Mouse (Mus musculus) liver, embryonic 12.5 days (tissue): ENCODE measurements around the gene Myod1. TPM values are rescaled to one million over a fixed set of nuclear protein-coding genes. Genes with fewer than 3 reads are reported as not detected.

ENCODE experiments used
- ATAC-seq: fragments of 200-750 bp; cut with Nextera tagmentation; 2 replicates; pipeline ENCODE4 v1.8.0; 2017; ENCODE audit warnings: moderate number of reproducible peaks, mild to moderate bottlenecking, moderate library complexity
- H3K27ac ChIP-seq: fragments of 300-500 bp; sonication (generic); 2 replicates; pipeline ENCODE4 v1.5.1; 2016; ENCODE audit warnings: mild to moderate bottlenecking
- H3K27me3 ChIP-seq: fragments of 300-500 bp; sonication (generic); replicated peaks from 2 replicates; pipeline ENCODE4 v1.6.1; 2016; ENCODE audit warnings: mild to moderate bottlenecking, moderate library complexity
- H3K36me3 ChIP-seq: fragments of 300-500 bp; sonication (generic); 2 replicates; pipeline ENCODE4 v1.6.1; 2016; ENCODE audit warnings: mild to moderate bottlenecking, moderate library complexity
- H3K4me1 ChIP-seq: fragments of 300-500 bp; sonication (generic); 2 replicates; pipeline ENCODE4 v1.6.1; 2016
- H3K4me2 ChIP-seq: fragments of 300-500 bp; sonication (generic); 2 replicates; pipeline ENCODE4 v1.6.1; 2016; ENCODE audit warnings: mild to moderate bottlenecking, moderate library complexity
- H3K4me3 ChIP-seq: fragments of 300-500 bp; sonication (generic); 2 replicates; pipeline ENCODE4 v1.5.1; 2016; ENCODE audit warnings: mild to moderate bottlenecking, moderate library complexity
- H3K9ac ChIP-seq: fragments of 300-500 bp; sonication (generic); 2 replicates; pipeline ENCODE4 v1.6.1; 2016; ENCODE audit warnings: mild to moderate bottlenecking, moderate library complexity
- H3K9me3 ChIP-seq: fragments of 300-500 bp; sonication (generic); replicated peaks from 2 replicates; pipeline ENCODE4 v1.6.1; 2016; ENCODE audit warnings: mild to moderate bottlenecking, moderate library complexity
- WGBS: fragments of 180-500 bp; shearing (Covaris S2); methylation state at CpG from one replicate; pipeline ENCODE4 v1.1.7; 2016; ENCODE audit not compliant: insufficient replicate concordance; 5-methylcytosine and 5-hydroxymethylcytosine counted together
- polyA plus RNA-seq: library from polyadenylated mRNA; unstranded; fragments of >200 nt; fragmentation: Nextera tagmentation; extraction: Ambion mirVana; gene quantifications from 2 replicates; pipeline ENCODE4 v1.2.1, GENCODE M21; 2016

The Myod1 gene
- polyA plus RNA-seq, 1 experiment from 2014 or later, result 0.36 TPM

DNA sequence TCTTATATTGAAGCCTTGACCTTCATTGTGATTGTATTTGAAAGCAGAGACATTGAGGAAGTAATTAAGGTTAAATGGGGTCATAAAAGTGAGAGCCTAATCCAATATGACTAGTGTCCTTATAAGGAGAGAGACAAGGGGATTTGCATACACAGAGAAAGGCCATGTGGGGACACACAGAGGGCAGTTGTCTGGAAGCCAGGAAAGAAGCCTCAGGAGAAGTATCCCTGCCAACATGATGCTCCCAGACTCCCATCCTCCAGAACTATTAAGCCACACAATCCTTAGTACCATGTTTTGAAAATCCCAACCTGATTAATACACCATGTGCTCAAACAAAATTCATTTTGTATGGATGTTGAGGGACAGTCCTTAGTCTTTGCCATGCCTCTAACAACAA is 14.5 kb upstream of the Myod1 start:
- peaks cover 3% of the 10 kb centered on the region; the same call in 1 of the 2 replicates for H3K27me3 ChIP-seq
- H3K4me1 ChIP-seq, result no peaks in the 10 kb centered on the region
- no peaks in the 10 kb centered on the region for H3K36me3 ChIP-seq
- no peaks in the 10 kb centered on the region for H3K9me3 ChIP-seq
- no peak overlapping the region for H3K27ac ChIP-seq
- H3K4me3 ChIP-seq, result no peak overlapping the region
- no peak overlapping the region for H3K4me2 ChIP-seq
- no peak for ATAC-seq
- no peak overlapping the region for H3K9ac ChIP-seq

DNA sequence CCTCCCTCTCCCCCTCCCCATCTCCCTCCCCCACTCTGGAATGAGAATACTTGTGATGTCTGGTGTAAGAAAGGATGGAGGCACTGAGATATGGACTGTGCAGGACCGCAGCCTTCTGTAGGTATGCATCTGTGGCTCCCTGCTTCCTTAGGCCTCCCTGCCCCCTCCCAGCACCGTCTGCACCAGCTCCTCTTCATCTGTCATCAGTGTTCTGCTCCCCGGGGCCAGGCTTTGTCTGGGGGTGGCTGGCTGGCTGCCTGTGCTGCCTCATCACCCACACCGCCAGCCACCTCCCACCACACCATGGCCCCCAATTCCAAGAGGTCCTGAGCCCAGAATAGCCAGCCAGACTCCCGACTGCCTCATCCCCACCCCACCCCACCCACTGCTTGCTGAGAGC is 12.1 kb upstream of the Myod1 start:
- 54% methylated on average over 5 of the region's 5 CpGs for WGBS
- no peak for ATAC-seq

DNA sequence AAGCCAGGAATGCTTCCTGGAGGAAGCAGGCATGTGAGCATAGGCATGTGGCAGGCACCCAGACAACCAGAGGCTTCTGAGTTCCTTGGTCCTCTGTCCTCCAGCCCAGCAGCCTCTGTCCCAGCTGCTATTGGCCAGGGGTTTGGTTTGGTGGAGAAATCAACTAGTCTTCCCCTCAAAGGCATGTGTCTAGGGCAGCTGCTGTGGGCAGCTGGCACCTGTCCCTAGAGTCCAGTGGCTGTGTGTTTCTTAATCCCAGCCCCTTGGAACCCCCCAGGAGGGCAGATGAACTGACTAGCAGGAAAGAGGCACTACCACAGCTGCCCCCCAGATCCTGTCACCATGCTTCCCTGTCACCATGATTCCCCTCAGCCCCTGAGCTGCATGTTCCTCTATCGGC is 10.5 kb upstream of the Myod1 start:
- Histone ChIP-seq H3K9me3 (no peaks in the 10 kb centered on the region), H3K27me3 (peaks cover 3% of the 10 kb centered on the region; the same call in 1 of the 2 replicates), H3K4me2 (no peak overlapping the region), H3K36me3 (no peaks in the 10 kb centered on the region), H3K4me3 (no peak overlapping the region), H3K27ac (no peak overlapping the region), H3K9ac (no peak overlapping the region), H3K4me1 (no peaks in the 10 kb centered on the region)
- WGBS, result 65% methylated on average over 1 of the region's 1 CpGs
- no peak for ATAC-seq

More for the DNA sequence above, 12.1 kb upstream of the Myod1 start:
- Histone ChIP-seq H3K9me3 (no peaks in the 10 kb centered on the region), H3K4me2 (no peak overlapping the region), H3K9ac (no peak overlapping the region), H3K27ac (no peak overlapping the region), H3K4me1 (no peaks in the 10 kb centered on the region), H3K4me3 (no peak overlapping the region), H3K36me3 (no peaks in the 10 kb centered on the region), H3K27me3 (peaks cover 3% of the 10 kb centered on the region; the same call in 1 of the 2 replicates)

DNA sequence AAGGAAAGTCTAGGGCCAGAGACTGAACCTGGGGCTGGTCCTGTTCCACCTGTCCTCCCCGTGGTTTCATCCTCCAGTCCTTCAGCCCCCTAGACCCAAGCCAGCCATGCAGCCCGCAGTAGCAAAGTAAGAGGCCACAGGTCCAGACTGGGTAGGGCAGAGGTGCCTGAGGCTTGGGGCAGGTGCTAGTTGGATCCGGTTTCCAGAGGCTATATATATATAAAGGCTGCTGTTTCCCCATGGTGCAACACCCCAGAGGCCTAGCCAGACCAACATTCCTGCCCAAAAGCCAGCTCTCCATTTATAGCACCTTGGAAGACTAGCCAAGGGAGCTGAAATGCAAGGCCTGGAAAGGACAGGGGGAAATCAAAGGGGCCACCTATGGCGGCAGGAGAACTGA is 5.2 kb upstream of the Myod1 start:
- no peak overlapping the region for H3K4me2 ChIP-seq
- H3K4me1 ChIP-seq, result no peaks in the 10 kb centered on the region
- no peaks in the 10 kb centered on the region for H3K36me3 ChIP-seq
- no peak overlapping the region for H3K4me3 ChIP-seq
- H3K27me3 ChIP-seq, result peaks cover 25% of the 10 kb centered on the region
- H3K9ac ChIP-seq, result no peak overlapping the region
- ATAC-seq, result no peak
- H3K27ac ChIP-seq, result no peak overlapping the region
- no peaks in the 10 kb centered on the region for H3K9me3 ChIP-seq
- WGBS, result 55% methylated on average over 4 of the region's 4 CpGs

DNA sequence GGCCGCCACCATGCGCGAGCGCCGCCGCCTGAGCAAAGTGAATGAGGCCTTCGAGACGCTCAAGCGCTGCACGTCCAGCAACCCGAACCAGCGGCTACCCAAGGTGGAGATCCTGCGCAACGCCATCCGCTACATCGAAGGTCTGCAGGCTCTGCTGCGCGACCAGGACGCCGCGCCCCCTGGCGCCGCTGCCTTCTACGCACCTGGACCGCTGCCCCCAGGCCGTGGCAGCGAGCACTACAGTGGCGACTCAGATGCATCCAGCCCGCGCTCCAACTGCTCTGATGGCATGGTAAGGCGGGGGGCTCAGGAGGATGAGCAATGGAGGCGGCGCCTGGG is 703 bp downstream of the Myod1 start:
- 1% methylated on average over 33 of the region's 33 CpGs for WGBS
- ATAC-seq, result no peak
- no peaks in the 10 kb centered on the region for H3K4me1 ChIP-seq
- peaks cover 69% of the 10 kb centered on the region for H3K27me3 ChIP-seq
- no peaks in the 10 kb centered on the region for H3K9me3 ChIP-seq
- H3K4me2 ChIP-seq, result no peak overlapping the region
- H3K4me3 ChIP-seq, result no peak overlapping the region
- H3K9ac ChIP-seq, result no peak overlapping the region
- H3K27ac ChIP-seq, result no peak overlapping the region
- H3K36me3 ChIP-seq, result no peaks in the 10 kb centered on the region

DNA sequence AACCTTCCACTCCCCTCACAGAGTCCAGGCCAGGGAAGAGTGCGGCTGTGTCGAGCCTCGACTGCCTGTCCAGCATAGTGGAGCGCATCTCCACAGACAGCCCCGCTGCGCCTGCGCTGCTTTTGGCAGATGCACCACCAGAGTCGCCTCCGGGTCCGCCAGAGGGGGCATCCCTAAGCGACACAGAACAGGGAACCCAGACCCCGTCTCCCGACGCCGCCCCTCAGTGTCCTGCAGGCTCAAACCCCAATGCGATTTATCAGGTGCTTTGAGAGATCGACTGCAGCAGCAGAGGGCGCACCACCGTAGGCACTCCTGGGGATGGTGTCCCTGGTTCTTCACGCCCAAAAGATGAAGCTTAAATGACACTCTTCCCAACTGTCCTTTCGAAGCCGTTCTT is 1.8 kb downstream of the Myod1 start:
- no peak for ATAC-seq
- no peak overlapping the region for H3K4me3 ChIP-seq
- no peak overlapping the region for H3K4me2 ChIP-seq
- WGBS, result 5% methylated on average over 22 of the region's 22 CpGs
- H3K4me1 ChIP-seq, result no peaks in the 10 kb centered on the region
- no peak overlapping the region for H3K9ac ChIP-seq
- no peak overlapping the region for H3K27ac ChIP-seq
- peaks cover 69% of the 10 kb centered on the region for H3K27me3 ChIP-seq
- no peaks in the 10 kb centered on the region for H3K36me3 ChIP-seq
- H3K9me3 ChIP-seq, result no peaks in the 10 kb centered on the region

DNA sequence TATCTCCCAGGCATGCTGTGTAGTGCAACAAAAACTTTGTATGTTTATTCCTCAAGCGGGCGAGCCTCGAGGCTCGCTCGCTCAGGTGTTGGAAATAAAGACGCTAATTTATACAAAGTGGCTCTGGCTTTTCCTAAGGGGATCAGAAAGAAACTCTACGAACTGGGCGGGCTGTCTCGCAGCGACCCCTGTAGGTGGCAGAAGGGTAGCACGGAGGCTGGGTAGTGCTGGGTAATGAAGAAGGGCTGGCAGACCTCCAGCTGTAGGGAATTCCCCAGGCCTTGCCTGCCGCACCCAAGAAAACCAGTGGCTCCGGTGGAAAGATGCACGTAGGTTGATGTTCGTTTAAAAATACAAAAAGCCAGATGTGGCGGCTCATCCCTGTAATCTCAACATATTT is 2.7 kb downstream of the Myod1 start:
- H3K9ac ChIP-seq, result no peak overlapping the region
- H3K4me2 ChIP-seq, result no peak overlapping the region
- no peak for ATAC-seq
- WGBS, result 12% methylated on average over 16 of the region's 16 CpGs
- no peaks in the 10 kb centered on the region for H3K4me1 ChIP-seq
- no peaks in the 10 kb centered on the region for H3K36me3 ChIP-seq
- H3K9me3 ChIP-seq, result no peaks in the 10 kb centered on the region
- peaks cover 64% of the 10 kb centered on the region for H3K27me3 ChIP-seq
- no peak overlapping the region for H3K27ac ChIP-seq
- H3K4me3 ChIP-seq, result no peak overlapping the region

DNA sequence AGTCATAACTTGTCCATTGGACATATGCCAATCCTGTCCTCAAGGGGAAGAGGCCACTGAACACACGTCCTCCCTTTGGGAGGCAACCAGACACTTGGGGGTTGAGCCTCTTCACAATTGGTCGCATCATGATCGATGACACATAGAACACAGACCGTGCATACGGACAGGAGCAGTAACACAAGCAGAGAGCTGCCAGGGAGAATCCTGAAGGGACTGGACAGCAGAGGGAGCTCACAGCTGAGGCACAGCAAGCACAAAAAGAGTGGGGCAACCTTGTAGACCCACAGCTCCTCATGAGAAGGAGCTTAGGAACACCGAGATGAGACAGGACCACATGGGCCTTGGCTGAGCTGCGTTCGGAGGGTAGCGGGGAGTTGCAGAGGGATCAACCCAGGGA is 4.4 kb downstream of the Myod1 start:
- no peak for ATAC-seq
- 58% methylated on average over 9 of the region's 9 CpGs for WGBS
- no peaks in the 10 kb centered on the region for H3K4me1 ChIP-seq
- no peak overlapping the region for H3K4me3 ChIP-seq
- no peak overlapping the region for H3K9ac ChIP-seq
- no peaks in the 10 kb centered on the region for H3K36me3 ChIP-seq
- no peaks in the 10 kb centered on the region for H3K9me3 ChIP-seq
- H3K27ac ChIP-seq, result no peak overlapping the region
- H3K27me3 ChIP-seq, result peaks cover 49% of the 10 kb centered on the region
- no peak overlapping the region for H3K4me2 ChIP-seq

DNA sequence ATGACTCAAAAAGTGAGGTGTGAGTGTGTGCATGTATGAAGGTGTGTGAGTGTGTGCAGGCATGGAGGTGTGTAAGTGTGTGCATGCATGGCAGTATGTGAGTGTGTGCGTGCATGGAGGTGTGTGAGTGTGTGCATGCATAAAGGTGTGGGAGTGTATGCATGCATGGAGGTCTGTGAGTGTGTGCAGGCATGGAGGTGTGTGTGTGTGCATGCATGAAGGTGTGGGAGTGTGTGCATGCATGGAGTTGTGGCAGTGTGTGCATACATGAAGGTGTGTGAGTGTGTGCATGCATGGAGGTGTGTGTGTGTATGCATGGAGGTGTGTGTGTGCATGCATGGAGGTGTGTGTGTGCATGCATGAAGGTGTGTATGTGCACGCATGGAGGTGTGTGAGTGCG is 11.2 kb downstream of the Myod1 start:
- Histone ChIP-seq H3K27me3 (peaks cover 11% of the 10 kb centered on the region; the same call in 1 of the 2 replicates), H3K4me3 (no peak overlapping the region), H3K4me1 (no peaks in the 10 kb centered on the region), H3K36me3 (no peaks in the 10 kb centered on the region), H3K9ac (no peak overlapping the region), H3K4me2 (no peak overlapping the region), H3K9me3 (no peaks in the 10 kb centered on the region), H3K27ac (no peak overlapping the region)
- ATAC-seq, result no peak
- WGBS, result 58% methylated on average over 3 of the region's 3 CpGs

DNA sequence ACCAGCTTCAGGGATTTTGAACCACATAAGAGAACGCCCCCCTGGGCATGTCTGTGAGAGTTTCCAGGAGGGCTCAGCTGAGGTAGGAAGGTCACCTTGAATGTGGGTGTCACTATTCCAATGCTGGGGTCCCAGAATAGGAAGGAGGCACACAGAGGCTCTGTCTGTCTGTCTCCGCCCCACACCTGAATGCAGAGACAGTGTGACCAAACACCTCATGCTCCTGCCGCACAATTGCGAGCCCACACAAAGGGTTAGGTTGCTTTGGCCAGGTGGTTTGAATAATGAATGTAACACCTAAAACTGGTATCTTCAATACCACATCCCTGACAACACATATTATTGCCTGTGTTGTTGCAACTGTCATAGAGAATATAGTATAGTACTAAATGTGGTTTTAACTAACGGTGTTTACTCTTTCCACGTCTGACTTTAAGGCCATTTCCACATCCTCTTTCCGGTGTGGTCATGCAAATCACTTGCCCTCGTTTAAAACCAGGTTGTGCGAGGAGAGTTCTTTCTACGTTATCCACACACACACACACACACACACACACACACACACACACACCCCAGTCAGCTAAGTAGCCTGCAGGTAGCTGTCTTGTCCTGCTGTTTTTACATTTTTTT is 13.3 kb downstream of the Myod1 start:
- no peaks in the 10 kb centered on the region for H3K4me1 ChIP-seq
- no peak overlapping the region for H3K4me2 ChIP-seq
- 60% methylated on average over 10 of the region's 10 CpGs for WGBS
- no peak for ATAC-seq
- no peaks in the 10 kb centered on the region for H3K36me3 ChIP-seq
- H3K9me3 ChIP-seq, result no peaks in the 10 kb centered on the region
- H3K27ac ChIP-seq, result no peak overlapping the region
- H3K9ac ChIP-seq, result no peak overlapping the region
- peaks cover 29% of the 10 kb centered on the region for H3K27me3 ChIP-seq
- no peak overlapping the region for H3K4me3 ChIP-seq

DNA sequence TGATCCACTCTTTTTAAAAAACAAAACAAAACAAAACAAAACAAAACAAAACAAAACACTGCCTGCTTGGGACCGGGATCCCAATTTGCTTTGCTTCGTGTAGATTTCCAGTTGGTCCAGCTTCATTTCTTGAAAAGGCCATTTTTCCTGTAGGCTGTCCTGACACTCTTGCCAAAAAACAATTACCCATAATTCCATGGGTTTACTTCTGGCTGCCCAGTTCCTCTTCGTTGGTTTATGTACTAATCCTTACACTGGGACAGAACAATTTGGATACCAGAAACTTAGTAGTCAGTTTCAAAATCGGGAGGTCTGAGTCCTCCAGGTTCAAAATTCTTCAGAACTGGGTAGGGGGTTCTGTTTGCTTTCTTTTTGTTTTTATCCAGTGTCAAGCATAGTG is 14.0 kb downstream of the Myod1 start:
- no peak overlapping the region for H3K4me3 ChIP-seq
- H3K9ac ChIP-seq, result no peak overlapping the region
- no peak overlapping the region for H3K4me2 ChIP-seq
- no peaks in the 10 kb centered on the region for H3K4me1 ChIP-seq
- WGBS, result 40% methylated on average over 4 of the region's 4 CpGs
- H3K36me3 ChIP-seq, result no peaks in the 10 kb centered on the region
- no peak for ATAC-seq
- H3K27me3 ChIP-seq, result peaks cover 36% of the 10 kb centered on the region
- H3K27ac ChIP-seq, result no peak overlapping the region
- no peaks in the 10 kb centered on the region for H3K9me3 ChIP-seq

DNA sequence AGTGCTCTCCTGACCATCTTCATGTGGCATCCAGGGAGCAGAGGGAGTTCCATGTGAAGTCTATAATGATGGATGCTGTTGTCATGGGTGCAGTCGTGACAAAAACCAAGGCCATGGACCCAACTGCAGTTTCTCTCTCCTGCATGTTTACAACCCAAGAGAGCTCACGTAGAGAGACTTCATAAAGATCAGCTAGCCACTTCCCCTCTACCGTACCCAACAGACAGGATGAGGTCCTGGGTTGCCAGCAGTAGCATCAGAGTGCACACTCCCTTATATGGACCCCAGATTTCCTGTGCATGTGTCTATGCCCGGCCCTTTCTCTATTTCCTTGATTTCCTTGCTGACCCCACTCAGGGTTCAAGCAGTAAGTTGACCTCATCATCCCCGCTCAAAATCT is 15.4 kb downstream of the Myod1 start:
- Histone ChIP-seq H3K27ac (no peak overlapping the region), H3K27me3 (peaks cover 47% of the 10 kb centered on the region), H3K4me2 (no peak overlapping the region), H3K4me3 (no peak overlapping the region), H3K9ac (no peak overlapping the region), H3K36me3 (no peaks in the 10 kb centered on the region), H3K4me1 (peaks cover 9% of the 10 kb centered on the region; the same call in 1 of the 2 replicates), H3K9me3 (no peaks in the 10 kb centered on the region)
- WGBS, result 24% methylated on average over 5 of the region's 5 CpGs
- ATAC-seq, result no peak

DNA sequence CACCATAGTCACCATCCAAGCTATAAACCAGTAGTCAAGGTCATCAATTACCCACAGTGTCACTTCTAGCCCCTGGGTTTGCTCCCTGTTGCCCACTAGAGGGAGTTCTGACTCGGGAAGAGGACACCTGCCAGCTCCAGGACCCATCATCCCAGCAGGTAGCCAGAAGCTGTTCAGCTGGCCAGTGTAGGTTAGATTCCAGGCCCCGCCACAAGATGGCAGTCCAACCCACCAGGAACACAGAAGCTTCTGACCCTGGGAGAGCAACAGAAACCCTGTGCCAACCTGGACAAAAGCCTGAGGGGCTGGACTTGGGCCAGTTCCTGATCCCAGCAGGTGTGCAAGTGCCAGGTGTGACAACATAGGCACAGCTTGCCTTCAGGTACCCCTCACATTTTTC is 16.8 kb downstream of the Myod1 start:
- H3K4me1 ChIP-seq, result peaks cover 17% of the 10 kb centered on the region; the same call in 1 of the 2 replicates
- H3K4me2 ChIP-seq, result no peak overlapping the region
- no peak overlapping the region for H3K27ac ChIP-seq
- H3K9ac ChIP-seq, result no peak overlapping the region
- WGBS, result 0% methylated on average over 2 of the region's 2 CpGs
- H3K9me3 ChIP-seq, result no peaks in the 10 kb centered on the region
- H3K4me3 ChIP-seq, result no peak overlapping the region
- peaks cover 54% of the 10 kb centered on the region for H3K27me3 ChIP-seq
- no peak for ATAC-seq
- no peaks in the 10 kb centered on the region for H3K36me3 ChIP-seq
